Mouse (Mus musculus): ENCODE results near the gene Iqck. TPM values are rescaled to one million over a fixed set of nuclear protein-coding genes. Genes with fewer than 3 reads are reported as not detected.

The Iqck gene
- polyA plus RNA-seq, 1 experiment, result 0.84 TPM

- Histone ChIP-seq H3K36me3 (ENCODE audit: control insufficient read depth, insufficient read depth) (no peaks in the 10 kb centered on the region), H3K27me3 (ENCODE audit: control insufficient read depth, insufficient read depth, insufficient read length) (no peaks in the 10 kb centered on the region), H3K79me2 (ENCODE audit: control insufficient read depth, insufficient read depth) (peaks cover 18% of the 10 kb centered on the region), H3K4me3 (no peak overlapping the region), H3ac (ENCODE audit: control insufficient read depth, insufficient read length) (no peak overlapping the region), H3K4me2 (ENCODE audit: low read depth) (no peak overlapping the region)
- no peak for TF ChIP-seq TCF12 (IDR thresholded peaks at IDR 0.05; ENCODE audit: insufficient read depth, poor library complexity, severe bottlenecking)
- no peak for TF ChIP-seq CEBPB (IDR thresholded peaks at IDR 0.05; ENCODE audit: insufficient read depth, poor library complexity, severe bottlenecking)
- TF ChIP-seq SRF (IDR thresholded peaks at IDR 0.05; ENCODE audit: control insufficient read depth, insufficient read length, low read depth), result no peak
- TF ChIP-seq TCF3 (IDR thresholded peaks at IDR 0.05; ENCODE audit: insufficient read length, low read depth), result no peak
- no peak for TF ChIP-seq POLR2AphosphoS2 (IDR thresholded peaks at IDR 0.05; ENCODE audit: insufficient read length, low read depth)
- no peak for TF ChIP-seq MYOG (IDR thresholded peaks at IDR 0.05; ENCODE audit: control insufficient read depth in 1 of 3, insufficient read depth in 1 of 3, insufficient read length in 2 of 3, low read depth in 2 of 3)
- no peak for TF ChIP-seq MYOD1 (IDR thresholded peaks at IDR 0.05; ENCODE audit: control insufficient read depth in 1 of 3, insufficient read length in 2 of 3, low read depth in 2 of 3)
Measured at GRCm38 (mm10) chr7:118858640-118859039, 3.1 kb downstream of the Iqck start.

- Histone ChIP-seq H3K27me3 (ENCODE audit: control insufficient read depth, insufficient read depth, insufficient read length) (no peaks in the 10 kb centered on the region), H3ac (ENCODE audit: control insufficient read depth, insufficient read length) (no peak overlapping the region), H3K4me3 (no peak overlapping the region), H3K79me2 (ENCODE audit: control insufficient read depth, insufficient read depth) (no peaks in the 10 kb centered on the region), H3K4me2 (ENCODE audit: low read depth) (no peak overlapping the region), H3K36me3 (ENCODE audit: control insufficient read depth, insufficient read depth) (no peaks in the 10 kb centered on the region)
- TF ChIP-seq MYOG (IDR thresholded peaks at IDR 0.05; ENCODE audit: control insufficient read depth in 1 of 3, insufficient read depth in 1 of 3, insufficient read length in 2 of 3, low read depth in 2 of 3), result no peak
- no peak for TF ChIP-seq POLR2AphosphoS2 (IDR thresholded peaks at IDR 0.05; ENCODE audit: insufficient read length, low read depth)
- no peak for TF ChIP-seq CEBPB (IDR thresholded peaks at IDR 0.05; ENCODE audit: insufficient read depth, poor library complexity, severe bottlenecking)
- no peak for TF ChIP-seq POLR2A (IDR thresholded peaks at IDR 0.05; ENCODE audit: insufficient read length, low read depth)
- TF ChIP-seq MYOD1 (IDR thresholded peaks at IDR 0.05; ENCODE audit: control insufficient read depth in 1 of 3, insufficient read length in 2 of 3, low read depth in 2 of 3), result no peak
- no peak for TF ChIP-seq REST (IDR thresholded peaks at IDR 0.05; ENCODE audit: insufficient read depth, insufficient read length)
- TF ChIP-seq USF1 (IDR thresholded peaks at IDR 0.05; ENCODE audit: low read depth), result no peak
- TF ChIP-seq E2F4 (IDR thresholded peaks at IDR 0.05; ENCODE audit: insufficient read depth), result no peak
- no peak for TF ChIP-seq MAX (IDR thresholded peaks at IDR 0.05; ENCODE audit: low read depth)
- no peak for TF ChIP-seq TCF12 (IDR thresholded peaks at IDR 0.05; ENCODE audit: insufficient read depth, poor library complexity, severe bottlenecking)
- TF ChIP-seq TCF3 (IDR thresholded peaks at IDR 0.05; ENCODE audit: insufficient read length, low read depth), result no peak
- no peak for TF ChIP-seq SRF (IDR thresholded peaks at IDR 0.05; ENCODE audit: control insufficient read depth, insufficient read length, low read depth)
Measured at GRCm38 (mm10) chr7:118865362-118865761, 9.8 kb downstream of the Iqck start.

- H3K36me3 ChIP-seq (ENCODE audit: control insufficient read depth, insufficient read depth), result no peaks in the 10 kb centered on the region
- no peaks in the 10 kb centered on the region for H3K27me3 ChIP-seq (ENCODE audit: control insufficient read depth, insufficient read depth, insufficient read length)
- H3K79me2 ChIP-seq (ENCODE audit: control insufficient read depth, insufficient read depth), result no peaks in the 10 kb centered on the region
- TF ChIP-seq POLR2A (IDR thresholded peaks at IDR 0.05; ENCODE audit: insufficient read length, low read depth), result no peak
- TF ChIP-seq TCF12 (IDR thresholded peaks at IDR 0.05; ENCODE audit: insufficient read depth, poor library complexity, severe bottlenecking), result no peak
- no peak for TF ChIP-seq SRF (IDR thresholded peaks at IDR 0.05; ENCODE audit: control insufficient read depth, insufficient read length, low read depth)
- no peak for TF ChIP-seq MYOD1 (IDR thresholded peaks at IDR 0.05; ENCODE audit: control insufficient read depth in 1 of 3, insufficient read length in 2 of 3, low read depth in 2 of 3)
- TF ChIP-seq TCF3 (IDR thresholded peaks at IDR 0.05; ENCODE audit: insufficient read length, low read depth), result no peak
- TF ChIP-seq USF1 (IDR thresholded peaks at IDR 0.05; ENCODE audit: low read depth), result no peak
- no peak overlapping the region for H3ac ChIP-seq (ENCODE audit: control insufficient read depth, insufficient read length)
- H3K4me3 ChIP-seq, result no peak overlapping the region
- H3K4me2 ChIP-seq (ENCODE audit: low read depth), result no peak overlapping the region
Measured at GRCm38 (mm10) chr7:118879466-118880029, 24.0 kb downstream of the Iqck start.

GRCm38 (mm10) chr7:118883957-118884356 lies 28.4 kb downstream of the Iqck start:
- no peak for TF ChIP-seq E2F4 (IDR thresholded peaks at IDR 0.05; ENCODE audit: insufficient read depth)
- TF ChIP-seq MYOD1 (IDR thresholded peaks at IDR 0.05; ENCODE audit: control insufficient read depth in 1 of 3, insufficient read length in 2 of 3, low read depth in 2 of 3), result no peak
- TF ChIP-seq MAX (IDR thresholded peaks at IDR 0.05; ENCODE audit: low read depth), result no peak
- TF ChIP-seq TCF12 (IDR thresholded peaks at IDR 0.05; ENCODE audit: insufficient read depth, poor library complexity, severe bottlenecking), result no peak
- no peak for TF ChIP-seq USF1 (IDR thresholded peaks at IDR 0.05; ENCODE audit: low read depth)
- no peak for TF ChIP-seq TCF3 (IDR thresholded peaks at IDR 0.05; ENCODE audit: insufficient read length, low read depth)
- TF ChIP-seq SRF (IDR thresholded peaks at IDR 0.05; ENCODE audit: control insufficient read depth, insufficient read length, low read depth), result no peak
- no peak for TF ChIP-seq POLR2AphosphoS2 (IDR thresholded peaks at IDR 0.05; ENCODE audit: insufficient read length, low read depth)
- TF ChIP-seq MYOG (IDR thresholded peaks at IDR 0.05; ENCODE audit: control insufficient read depth in 1 of 3, insufficient read depth in 1 of 3, insufficient read length in 2 of 3, low read depth in 2 of 3), result no peak
- no peak for TF ChIP-seq POLR2A (IDR thresholded peaks at IDR 0.05; ENCODE audit: insufficient read length, low read depth)
- Histone ChIP-seq H3K36me3 (ENCODE audit: control insufficient read depth, insufficient read depth) (no peaks in the 10 kb centered on the region), H3ac (ENCODE audit: control insufficient read depth, insufficient read length) (no peak overlapping the region), H3K4me3 (no peak overlapping the region), H3K79me2 (ENCODE audit: control insufficient read depth, insufficient read depth) (no peaks in the 10 kb centered on the region), H3K27me3 (ENCODE audit: control insufficient read depth, insufficient read depth, insufficient read length) (no peaks in the 10 kb centered on the region), H3K4me2 (ENCODE audit: low read depth) (no peak overlapping the region)

- Histone ChIP-seq H3K4me3 (no peak overlapping the region), H3K79me2 (ENCODE audit: control insufficient read depth, insufficient read depth) (no peaks in the 10 kb centered on the region), H3ac (ENCODE audit: control insufficient read depth, insufficient read length) (no peak overlapping the region), H3K4me2 (ENCODE audit: low read depth) (peak overlapping the region; percentile 21), H3K36me3 (ENCODE audit: control insufficient read depth, insufficient read depth) (no peaks in the 10 kb centered on the region), H3K27me3 (ENCODE audit: control insufficient read depth, insufficient read depth, insufficient read length) (no peaks in the 10 kb centered on the region)
- TF ChIP-seq MYOG (IDR thresholded peaks at IDR 0.05; ENCODE audit: control insufficient read depth in 1 of 3, insufficient read depth in 1 of 3, insufficient read length in 2 of 3, low read depth in 2 of 3), result peak in 2 of 3 experiments; percentile 66 to 75
- TF ChIP-seq MAX (IDR thresholded peaks at IDR 0.05; ENCODE audit: low read depth), result no peak
- peak in 2 of 3 experiments; percentile 47 to 64 for TF ChIP-seq MYOD1 (IDR thresholded peaks at IDR 0.05; ENCODE audit: control insufficient read depth in 1 of 3, insufficient read length in 2 of 3, low read depth in 2 of 3)
- TF ChIP-seq USF1 (IDR thresholded peaks at IDR 0.05; ENCODE audit: low read depth), result no peak
- no peak for TF ChIP-seq CEBPB (IDR thresholded peaks at IDR 0.05; ENCODE audit: insufficient read depth, poor library complexity, severe bottlenecking)
- TF ChIP-seq POLR2AphosphoS2 (IDR thresholded peaks at IDR 0.05; ENCODE audit: insufficient read length, low read depth), result no peak
- TF ChIP-seq E2F4 (IDR thresholded peaks at IDR 0.05; ENCODE audit: insufficient read depth), result no peak
- peak; percentile 3 for TF ChIP-seq TCF12 (IDR thresholded peaks at IDR 0.05; ENCODE audit: insufficient read depth, poor library complexity, severe bottlenecking)
Measured at GRCm38 (mm10) chr7:118884969-118885368, 29.4 kb downstream of the Iqck start.

Measured in myocyte (in vitro differentiated cells).